Mouse (Mus musculus): ENCODE data around the gene Clcf1.
"Not testable (repeated sequence)": the region's sequence is repeated elsewhere in the genome, so short reads cannot be mapped to it uniquely, and the experiment has no call there.

The Clcf1 gene

DNA sequence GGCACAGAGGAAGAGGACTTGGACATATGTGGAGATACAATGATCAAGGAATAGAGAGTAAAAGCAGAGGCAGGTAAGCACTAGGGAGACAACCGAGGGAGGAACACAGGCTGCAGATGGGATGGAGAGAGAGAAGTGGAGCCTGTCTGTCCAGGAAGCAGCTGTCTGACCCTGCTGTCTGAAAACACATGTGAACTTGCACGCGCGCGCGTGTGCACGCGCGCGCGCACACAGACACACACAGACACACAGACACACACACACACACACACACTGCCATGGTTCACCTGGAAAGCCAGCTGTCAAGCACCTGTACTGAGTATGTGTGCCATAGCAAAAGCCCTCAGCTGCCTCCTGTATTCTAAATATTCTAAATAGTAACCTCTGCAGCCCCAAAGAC, 4.3 kb downstream of the Clcf1 start:
- DNase-seq (ENCODE audit: low spot score) = no peak

DNA sequence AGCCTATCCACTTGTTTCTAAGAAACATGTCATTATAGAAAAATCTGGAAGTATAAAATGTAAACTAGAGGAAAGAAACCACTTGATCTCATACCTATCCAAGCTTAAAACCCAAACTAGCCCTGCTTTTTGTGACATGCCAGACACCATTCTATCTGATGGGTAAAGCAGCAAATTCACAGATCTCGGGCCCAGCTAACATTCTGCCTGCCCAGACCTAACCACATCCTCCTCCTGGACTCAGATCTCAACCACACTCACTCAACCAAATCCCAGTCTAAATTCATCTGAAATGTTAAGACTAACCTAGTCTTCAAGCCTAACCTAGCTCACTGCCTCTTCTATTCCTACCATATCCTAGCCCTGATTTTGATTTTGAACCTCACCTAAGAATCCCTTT, 4.7 kb downstream of the Clcf1 start:
- DNase-seq (ENCODE audit: low spot score) = no peak

DNA sequence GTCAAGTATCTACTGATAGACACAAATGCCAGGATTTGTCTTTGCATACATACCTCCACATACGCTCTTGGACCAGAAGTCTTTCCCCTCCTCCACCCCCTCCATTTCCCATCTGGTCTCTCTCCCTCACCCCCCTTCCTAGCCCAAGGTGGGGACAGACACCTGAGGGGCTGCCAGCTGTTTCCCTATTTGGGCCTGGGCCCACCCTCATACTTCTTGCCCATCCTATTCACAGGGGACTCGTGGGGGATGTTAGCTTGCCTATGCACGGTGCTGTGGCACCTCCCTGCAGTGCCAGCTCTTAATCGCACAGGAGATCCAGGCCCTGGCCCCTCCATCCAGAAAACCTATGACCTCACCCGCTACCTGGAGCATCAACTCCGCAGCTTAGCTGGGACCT, 5.9 kb downstream of the Clcf1 start:
- DNase-seq (ENCODE audit: low spot score) = no peak

DNA sequence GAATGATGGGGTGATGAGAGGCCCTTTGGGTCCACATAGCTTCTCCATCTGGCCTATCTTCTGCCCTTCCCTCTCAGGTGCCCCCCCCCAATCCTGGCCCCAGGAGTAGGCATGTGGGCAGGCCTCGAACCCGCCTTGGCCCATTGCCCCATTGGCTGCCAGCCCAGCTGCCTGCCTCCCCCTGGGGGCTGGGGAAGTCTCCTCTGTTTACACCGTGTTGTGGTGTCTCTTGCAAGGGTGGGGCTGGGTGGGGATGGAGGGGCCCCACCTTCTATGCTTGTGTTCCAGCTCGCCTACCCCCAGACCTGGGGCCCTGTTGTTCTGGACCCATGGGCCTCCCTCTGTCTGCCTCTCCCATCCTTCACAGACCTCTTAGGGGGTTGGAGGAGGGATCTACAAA, 6.4 kb downstream of the Clcf1 start:
- no peak for DNase-seq (ENCODE audit: low spot score)

DNA sequence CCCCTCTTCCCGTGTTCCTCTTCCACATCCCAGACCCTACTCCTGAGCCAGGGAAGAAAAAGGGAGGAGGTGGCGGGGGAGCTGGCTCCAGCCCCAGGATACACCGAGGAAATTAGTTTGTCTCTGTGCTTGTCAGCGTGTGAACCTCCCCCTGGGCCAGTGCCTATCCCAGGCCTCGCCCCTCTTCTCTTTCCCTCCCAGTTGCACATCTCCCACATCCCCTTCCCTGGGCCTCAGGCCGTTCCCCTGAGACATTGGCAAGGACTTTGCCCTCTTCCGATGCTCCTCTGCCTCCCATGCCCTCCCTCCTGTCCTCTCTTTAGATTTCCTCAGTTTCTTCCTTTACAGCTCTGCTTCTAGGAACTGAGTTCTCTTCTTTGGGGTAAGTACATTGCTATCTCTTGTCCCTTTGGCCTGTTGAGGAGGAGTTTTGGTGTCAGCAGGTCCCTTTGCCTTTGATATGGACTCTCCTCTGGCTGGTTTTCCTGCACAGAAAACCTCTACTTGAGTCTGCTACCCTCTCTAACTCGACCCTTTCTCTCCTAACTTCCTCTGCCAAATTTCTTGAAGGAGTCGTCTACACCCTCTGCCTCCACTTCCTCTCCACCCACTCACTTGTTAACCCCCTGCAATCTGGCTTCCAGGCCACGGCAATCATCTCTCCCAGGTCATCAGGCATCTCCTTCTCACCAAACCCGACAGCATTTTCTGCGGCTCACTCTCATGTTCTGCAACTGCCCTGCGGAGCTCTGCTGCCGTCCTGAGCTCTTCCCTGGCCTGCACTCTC, 7.1 kb downstream of the Clcf1 start:
- DNase-seq (ENCODE audit: low spot score) = no peak

DNA sequence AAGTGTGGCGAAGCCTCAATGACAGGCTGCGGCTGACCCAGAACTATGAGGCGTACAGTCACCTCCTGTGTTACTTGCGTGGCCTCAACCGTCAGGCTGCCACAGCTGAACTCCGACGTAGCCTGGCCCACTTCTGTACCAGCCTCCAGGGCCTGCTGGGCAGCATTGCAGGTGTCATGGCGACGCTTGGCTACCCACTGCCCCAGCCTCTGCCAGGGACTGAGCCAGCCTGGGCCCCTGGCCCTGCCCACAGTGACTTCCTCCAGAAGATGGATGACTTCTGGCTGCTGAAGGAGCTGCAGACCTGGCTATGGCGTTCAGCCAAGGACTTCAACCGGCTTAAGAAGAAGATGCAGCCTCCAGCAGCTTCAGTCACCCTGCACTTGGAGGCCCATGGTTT, 8.1 kb downstream of the Clcf1 start:
- DNase-seq (ENCODE audit: low spot score) = no peak

DNA sequence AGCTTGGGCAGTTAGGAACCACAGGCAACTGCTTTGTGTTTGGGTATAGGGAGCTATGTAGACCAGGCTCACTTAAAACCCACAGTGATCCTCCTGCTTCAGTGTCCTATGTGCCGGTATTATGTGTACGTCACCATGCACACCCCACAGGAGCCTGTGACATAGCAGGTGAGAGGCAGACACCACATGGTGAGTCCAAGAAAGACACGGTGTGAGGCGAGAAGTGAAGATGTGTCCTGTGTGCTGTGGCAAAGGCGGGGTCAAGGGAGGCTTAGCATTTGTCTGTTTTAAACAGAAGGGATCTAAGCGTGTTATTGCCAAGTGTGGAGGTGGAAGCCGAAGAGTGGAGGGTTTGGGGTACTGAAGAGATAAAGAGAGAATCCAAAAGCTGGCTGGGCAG, 12.7 kb downstream of the Clcf1 start:
- DNase-seq (ENCODE audit: low spot score) = no peak

DNA sequence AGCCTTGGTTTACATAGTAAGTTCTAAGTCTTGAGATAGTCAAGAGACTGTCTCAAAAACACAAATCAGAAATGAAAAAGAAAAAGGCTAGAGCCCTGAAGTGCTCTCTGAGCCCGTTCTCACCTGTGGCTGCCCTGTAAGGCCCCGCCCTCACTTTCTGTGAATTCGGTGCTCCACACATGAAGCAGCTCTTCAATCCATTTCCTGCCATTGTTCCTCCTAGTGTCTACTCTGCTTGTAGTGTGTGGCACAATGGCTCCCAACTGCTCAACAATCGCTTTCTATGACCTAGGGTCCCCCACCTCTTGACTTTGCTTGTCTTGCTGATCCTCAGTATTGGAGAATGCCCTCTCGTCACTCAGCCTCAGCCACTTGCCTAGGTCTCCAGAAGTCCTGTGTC, 13.4 kb downstream of the Clcf1 start:
- no peak for DNase-seq (ENCODE audit: low spot score)

DNA sequence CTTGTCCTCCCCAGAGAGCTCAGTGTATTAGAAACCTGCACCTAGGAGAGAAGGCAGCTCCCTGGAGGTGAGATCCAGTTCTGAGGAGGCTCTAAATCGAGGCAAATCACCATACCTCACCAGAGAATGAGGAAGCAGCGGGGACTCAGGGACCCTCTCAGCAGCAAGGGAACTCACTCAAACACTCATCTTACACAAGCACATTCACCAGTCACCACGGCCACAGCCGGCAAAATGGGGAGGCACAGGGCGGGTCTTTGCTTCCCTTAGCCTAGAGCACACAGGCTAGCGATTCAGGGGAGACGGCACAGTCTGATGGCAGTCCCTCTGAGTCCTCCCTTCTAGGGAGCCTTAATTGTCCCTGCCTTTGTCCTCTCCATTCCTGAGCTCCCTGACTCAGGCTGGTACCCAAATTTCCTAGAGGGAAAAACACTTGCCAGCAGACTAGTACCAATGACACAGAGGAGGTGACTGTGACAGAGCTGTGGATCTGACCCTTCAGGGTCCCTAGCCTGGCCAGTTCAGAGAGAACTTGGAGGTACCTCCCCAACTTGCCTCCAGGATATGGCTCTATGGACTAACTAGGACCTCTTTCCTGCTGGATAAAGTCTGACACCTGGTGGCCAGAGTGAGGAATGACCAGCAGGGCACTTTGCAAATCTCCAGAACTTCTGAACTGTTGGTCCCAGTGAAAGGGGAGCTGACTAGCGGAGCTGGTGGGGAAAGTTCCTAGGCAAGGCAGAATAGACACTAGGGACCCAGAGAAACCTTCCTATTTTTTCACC, 14.0 kb downstream of the Clcf1 start:
- peak; percentile 47 for DNase-seq (ENCODE audit: low spot score)

DNA sequence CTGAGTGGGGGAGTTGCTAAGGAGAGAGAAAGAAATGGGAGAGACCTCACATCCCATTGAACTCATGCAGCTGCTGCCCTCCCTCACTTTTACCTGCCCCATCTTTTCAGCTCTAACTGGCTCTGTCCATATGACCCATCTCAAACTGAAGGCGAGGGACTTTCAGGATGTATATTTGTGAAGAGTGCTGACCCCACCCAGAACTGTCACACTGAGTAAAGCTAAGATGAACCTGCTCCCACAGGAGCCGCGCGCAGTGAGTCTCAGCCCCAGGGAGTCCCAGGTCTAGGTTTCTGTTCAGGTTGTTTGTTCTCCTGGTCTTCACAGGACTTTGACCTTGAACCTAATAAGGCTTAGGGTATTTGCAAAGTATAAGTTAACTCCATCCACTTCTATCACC, 14.9 kb downstream of the Clcf1 start:
- DNase-seq (ENCODE audit: low spot score) = no peak

DNA sequence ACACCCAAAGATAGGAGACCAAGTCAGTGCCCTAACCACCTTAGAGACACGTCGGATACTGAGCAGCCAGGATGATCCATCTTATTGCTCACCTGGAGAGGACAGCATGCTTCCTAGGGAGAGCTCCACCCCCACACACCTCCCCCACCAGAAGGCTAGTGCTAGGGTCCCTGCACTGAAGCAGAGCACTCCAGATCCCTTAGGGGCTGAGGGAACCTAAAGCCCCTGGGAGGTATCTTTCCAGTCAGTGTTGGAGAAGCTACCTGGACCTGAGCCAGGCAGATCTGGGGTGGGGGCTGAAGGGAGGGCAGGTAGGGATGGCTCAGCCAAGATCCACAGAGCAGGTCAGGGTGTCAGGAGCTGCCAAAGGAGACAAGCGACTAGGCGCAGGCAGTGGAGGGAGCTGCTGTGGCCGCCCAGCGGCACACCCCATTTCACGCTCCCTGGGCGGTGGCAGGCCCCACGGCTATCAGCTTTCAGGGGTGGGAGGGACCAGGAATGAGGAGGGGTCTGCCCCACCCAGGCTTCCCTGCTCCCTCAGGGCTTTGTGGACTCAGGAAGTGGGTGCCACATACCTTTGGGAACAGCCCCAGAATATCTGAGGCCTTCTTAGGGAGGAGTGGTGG, 15.5 kb downstream of the Clcf1 start:
- no peak for DNase-seq (ENCODE audit: low spot score)

DNA sequence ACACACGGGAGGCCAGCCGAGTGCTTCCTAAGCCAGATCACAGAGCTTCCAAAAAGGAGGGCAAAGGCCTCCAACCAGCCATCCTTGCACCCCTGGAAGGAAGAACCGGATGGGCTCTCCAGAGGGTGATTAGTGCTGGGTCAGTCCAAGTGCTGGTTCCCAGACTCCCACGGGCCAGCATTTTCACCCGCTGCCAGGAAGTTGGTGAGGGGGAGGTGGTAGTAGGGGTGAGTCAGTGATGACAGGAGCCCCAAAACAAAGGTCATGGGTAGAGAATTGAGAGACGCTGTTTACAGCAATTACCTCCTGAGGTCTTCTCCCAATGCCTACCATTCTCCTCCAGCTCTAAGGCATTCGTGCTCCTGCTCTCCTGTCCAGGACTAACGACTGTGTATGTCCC, 16.4 kb downstream of the Clcf1 start:
- no peak for DNase-seq (ENCODE audit: low spot score)

DNA sequence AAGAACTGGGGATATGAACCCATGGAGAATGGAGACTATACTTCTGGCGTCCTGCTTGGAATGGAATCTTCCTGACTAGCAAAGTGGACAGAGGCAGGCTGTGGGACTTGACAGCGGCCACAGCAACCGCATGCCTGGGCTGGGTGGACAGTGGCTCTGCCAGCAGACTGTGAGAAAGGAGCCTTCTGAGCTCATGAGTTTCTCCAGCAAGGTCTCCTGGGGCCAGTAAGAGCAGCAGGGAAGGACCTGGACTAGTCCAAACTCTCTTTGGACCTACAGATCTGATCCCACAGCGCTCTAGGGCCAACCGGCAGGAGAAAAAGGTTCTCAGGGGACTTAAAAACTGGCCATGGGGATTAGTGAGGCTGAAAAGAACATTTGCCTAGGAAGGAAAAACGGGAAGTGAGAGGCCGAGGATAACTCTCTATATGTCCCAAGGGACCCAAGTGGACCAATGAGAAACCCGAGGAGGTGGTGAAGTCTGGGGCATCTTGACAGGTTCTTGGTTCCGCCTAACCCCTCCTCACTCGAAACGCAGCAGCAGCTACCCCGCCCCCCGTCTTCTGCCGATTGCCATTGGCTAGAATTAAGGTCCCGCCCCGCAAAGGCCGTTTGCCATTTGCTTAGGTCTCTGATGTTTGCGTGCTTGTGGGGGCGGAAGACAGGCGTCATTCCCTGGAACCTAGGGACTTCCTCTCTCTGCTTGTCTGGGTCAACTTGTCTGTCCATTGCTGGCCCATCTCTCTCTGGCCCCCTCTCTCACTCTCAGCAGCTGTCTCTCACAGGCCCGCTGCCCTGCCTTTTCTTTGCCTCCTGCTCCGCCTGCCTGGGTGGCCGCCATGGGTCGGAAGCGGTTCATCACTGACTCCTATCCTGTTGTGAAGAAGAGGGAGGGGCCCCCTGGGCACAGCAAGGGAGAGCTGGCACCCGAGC, 17.5 kb downstream of the Clcf1 start, which contains the start of gene Pold4:
Gene Pold4 (plus strand): TSS at position 647 of the 933 bp plus-strand sequence.
- DNase-seq (ENCODE audit: low spot score) = peak; percentile 88

DNA sequence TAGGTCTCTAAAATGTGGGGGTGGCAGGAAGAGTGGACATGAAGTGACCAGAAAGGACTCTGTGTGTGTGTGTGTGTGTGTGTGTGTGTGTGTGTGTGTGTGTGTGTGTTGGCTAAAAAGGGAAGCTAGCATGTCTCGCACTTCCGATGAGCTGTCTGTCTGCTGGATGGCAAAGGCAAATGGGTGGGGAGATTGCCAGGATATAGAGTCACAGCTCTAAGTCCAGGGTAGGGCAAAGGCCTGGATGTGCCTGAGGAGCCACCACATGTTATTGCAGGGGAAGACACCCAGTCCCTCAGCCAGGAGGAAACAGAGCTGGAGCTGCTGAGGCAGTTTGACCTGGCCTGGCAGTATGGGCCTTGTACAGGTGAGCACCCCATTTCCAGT, 18.1 kb downstream of the Clcf1 start:
- DNase-seq (ENCODE audit: low spot score) = no peak

DNA sequence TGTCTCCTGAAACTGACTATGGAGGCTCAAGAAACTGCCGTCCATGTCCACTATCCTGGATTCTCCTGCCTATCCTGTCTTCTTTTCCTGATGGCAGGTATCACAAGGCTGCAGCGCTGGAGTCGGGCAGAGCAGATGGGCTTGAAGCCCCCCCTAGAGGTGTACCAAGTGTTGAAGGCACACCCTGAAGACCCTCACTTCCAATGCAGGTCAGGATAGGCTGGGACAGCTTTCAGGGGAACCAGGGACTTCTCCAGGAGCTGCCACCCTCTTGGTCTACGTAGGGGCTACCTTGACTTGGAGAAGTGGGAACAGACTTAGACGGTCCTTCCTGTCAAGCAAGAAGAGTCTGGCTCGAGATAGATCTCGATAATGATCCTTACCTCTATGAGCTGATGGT, 18.6 kb downstream of the Clcf1 start:
- no peak for DNase-seq (ENCODE audit: low spot score)

DNA sequence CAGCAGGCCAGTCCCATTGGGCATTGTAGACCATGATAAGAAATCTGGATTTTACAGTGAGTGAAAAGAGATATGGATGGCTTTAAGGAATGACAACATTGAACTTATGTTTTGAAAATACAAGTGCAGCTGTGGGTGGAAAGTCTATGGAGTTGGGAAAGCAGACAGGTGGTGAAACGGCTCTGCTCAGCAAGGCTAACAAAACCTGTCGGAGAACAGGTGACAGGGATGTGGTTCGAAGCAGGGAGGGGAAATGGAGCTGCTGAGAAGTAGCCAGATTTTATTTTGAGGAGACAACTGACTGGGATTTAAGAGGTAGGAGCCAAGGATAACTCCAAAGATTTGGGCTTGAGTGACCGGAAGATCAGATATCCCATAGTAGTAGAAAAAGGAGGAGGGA, 20.5 kb downstream of the Clcf1 start:
- DNase-seq (ENCODE audit: low spot score) = no peak

DNA sequence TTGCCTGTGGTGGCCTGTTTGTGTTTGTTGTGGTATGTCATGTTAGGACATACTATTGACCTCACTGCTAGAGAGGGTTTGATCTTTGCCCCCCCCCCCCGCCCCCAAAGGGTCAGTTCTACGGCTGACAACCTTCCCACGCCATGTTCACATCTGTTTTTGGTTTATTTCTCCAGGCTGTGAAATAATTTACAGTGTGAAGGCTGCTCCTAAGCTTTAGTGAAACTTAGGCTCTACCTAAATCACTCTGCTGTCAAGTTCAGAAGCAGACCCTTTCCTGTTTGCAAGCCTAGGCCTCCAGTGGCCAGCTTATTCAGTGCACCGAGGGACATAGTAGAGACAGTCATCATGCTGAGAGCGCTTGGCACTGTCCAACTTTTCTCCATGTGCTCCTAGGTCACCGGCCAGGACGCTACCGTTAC, 26.2 kb downstream of the Clcf1 start:
- DNase-seq (ENCODE audit: low spot score) = no peak

DNA sequence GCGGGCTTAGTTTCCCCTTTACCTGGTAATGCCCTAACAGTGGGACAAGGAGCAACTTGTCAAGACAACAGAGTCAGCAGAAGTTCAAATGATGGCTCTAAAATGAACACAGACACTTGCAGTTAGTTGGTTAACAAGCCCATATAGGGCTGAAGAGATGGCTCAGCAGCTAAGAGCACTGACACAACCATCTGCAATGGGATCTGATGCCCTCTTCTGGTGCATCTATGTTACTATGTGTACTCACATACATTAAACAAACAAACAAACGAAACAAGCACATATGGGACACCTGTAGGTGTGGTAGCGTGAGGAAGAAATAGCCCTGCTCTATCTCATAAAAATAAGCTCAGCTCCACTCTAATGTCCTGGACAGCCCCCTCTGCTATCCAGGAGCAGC, 28.4 kb downstream of the Clcf1 start:
- DNase-seq (ENCODE audit: low spot score) = no peak

DNA sequence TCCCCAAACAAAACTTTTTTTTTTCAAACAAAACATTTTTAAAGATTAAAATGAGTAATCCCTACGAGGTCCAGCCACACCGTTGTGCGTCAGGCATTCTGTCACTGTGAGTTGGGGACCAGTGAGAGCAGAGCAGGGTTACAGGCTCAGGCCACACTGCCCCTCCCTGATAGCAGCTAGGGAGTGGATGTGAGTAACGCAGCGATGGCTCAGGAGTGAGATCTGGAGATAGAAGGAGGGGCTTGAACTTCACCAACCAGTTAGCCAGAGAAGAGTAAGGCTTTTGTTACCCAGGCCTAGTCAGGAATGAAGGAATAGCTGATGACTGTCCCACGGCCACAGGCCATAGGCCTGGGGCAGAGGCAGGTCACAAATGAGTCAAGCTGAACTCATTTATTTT, 30.7 kb downstream of the Clcf1 start:
- no peak for DNase-seq (ENCODE audit: low spot score)

DNA sequence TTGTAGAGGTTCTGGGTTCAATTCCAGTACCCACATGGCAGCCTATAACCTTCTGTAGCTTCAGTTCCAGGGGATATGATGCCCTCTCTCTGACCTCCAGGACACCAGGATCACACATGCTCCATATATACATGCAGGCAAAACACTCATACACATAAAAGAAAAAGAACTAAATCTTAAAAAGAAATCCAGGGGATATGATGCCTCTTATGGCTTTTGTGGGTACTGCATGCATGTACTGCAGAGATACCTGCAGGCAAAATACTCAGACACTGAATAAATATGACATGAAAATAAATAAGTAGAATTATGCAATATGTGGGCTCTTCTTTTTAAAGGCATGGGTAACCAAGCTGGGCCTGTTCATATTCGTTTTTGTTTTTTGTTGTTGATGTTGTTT, 33.0 kb downstream of the Clcf1 start:
- no peak for DNase-seq (ENCODE audit: low spot score)

DNA sequence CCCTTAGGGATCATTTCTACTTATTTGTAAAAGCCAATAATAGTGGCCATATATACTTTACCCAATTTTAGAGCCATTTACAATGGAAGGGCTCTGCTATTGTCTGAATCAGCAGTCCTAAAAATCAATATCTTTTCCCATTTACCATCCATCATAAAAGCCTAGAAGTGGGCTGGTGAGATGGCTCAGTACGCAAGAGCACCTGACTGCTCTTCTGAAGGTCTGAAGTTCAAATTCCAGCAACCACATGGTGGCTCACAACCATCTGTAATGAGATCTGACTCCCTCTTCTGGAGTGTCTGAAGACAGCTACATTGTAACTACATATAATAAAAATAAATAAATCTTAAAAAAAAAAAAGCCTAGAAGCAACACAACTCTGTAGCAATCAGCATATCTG, 34.6 kb downstream of the Clcf1 start:
- not testable (repeated sequence) for DNase-seq (ENCODE audit: low spot score)

DNA sequence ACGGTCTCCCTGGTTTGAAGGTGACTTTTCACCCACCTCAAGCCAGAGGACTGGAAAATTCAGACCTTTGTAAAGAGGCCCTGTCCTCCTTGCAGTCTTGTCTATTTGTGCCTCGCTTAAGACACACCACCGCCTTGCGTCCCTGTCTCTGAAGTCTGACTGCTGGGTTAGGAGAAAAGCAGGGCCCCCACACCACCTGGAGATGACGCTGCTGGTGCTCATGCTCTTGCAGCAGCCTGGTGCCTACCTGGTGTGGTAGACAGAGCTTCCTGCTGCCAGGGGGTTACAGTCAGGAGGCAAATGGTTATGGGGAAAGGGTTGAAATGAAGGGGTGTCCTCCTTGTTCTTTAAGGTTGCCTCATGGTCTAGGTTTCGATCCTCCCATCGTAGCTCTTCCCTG, 40.2 kb downstream of the Clcf1 start:
- DNase-seq (ENCODE audit: low spot score) = no peak

Data from testis, postnatal 14 days (tissue).